23 mouse cellular contexts compared by ENCODE assay signal in the genomic region with DNA sequence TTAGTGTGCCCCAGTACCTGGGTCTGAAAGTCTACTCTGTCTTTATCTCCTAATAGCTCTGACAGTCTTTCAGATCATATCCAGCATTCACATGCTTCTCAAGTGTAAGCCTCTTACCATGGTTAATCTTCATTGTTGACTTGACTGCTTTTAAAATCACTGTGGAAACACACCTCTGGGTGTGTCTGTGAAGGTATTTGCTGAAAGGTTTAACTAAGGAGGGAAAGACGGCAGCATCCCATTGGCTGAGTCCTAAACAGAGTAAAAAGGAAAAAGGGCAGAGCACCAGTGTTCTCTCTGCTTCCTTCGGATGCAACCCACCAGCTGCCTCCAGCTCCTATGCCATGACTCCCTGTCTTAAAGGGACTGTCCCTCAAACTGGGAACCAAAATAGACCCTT.
"Had no signal": no experiment of that assay in that cellular context is flagged by ENCODE, and none has a peak within 500 bp of the region (broad histone marks: within the 10 kb centered on the region; RNA-seq: fewer than 3 reads in every experiment).

No protein-coding gene starts in this region.

- H3K27me3 ChIP-seq: limb, embryonic 13.5 days; liver, embryonic 12.5 days; liver, embryonic 15.5 days; lung, embryonic 15.5 days; megakaryocyte, embryonic 14.5 days; midbrain, embryonic 12.5 days; midbrain, embryonic 15.5 days; neural tube, embryonic 12.5 days; neural tube, embryonic 15.5 days had no signal

- H3K9ac ChIP-seq: limb, embryonic 13.5 days; liver, embryonic 12.5 days; liver, embryonic 15.5 days; lung, embryonic 15.5 days; midbrain, embryonic 12.5 days; midbrain, embryonic 15.5 days; neural tube, embryonic 12.5 days; neural tube, embryonic 15.5 days had no signal

- ATAC-seq: intestine, embryonic 16.5 days; liver, embryonic 12.5 days; midbrain, embryonic 15.5 days had no signal

- H3K9me3 ChIP-seq: limb, embryonic 10.5 days; limb, embryonic 13.5 days; liver, embryonic 12.5 days; liver, embryonic 15.5 days; lung, embryonic 15.5 days; midbrain, embryonic 12.5 days; midbrain, embryonic 15.5 days; neural tube, embryonic 12.5 days; neural tube, embryonic 15.5 days had no signal

- H3K4me1 ChIP-seq: limb, embryonic 13.5 days; liver, embryonic 12.5 days; liver, embryonic 15.5 days; lung, embryonic 15.5 days; megakaryocyte, embryonic 14.5 days; midbrain, embryonic 12.5 days; midbrain, embryonic 15.5 days; neural tube, embryonic 12.5 days had no signal

- DNase-seq: kidney, adult 2 months; kidney, postnatal 25 days; layer of hippocampus, postnatal 36 days; liver; lung, adult 18-20 months; lung, postnatal 10 days; lung, postnatal 36 days; right cerebral cortex, adult 18-20 months; right cerebral cortex, postnatal 14 days; spleen, adult 18-20 months; thymus, postnatal 25 days had no signal

- H3K4me3 ChIP-seq: limb, embryonic 10.5 days; limb, embryonic 13.5 days; liver, embryonic 12.5 days; liver, embryonic 15.5 days; lung, embryonic 15.5 days; megakaryocyte, embryonic 14.5 days; midbrain, embryonic 12.5 days; midbrain, embryonic 15.5 days; neural tube, embryonic 12.5 days; neural tube, embryonic 15.5 days had no signal

- H3K4me2 ChIP-seq: limb, embryonic 13.5 days; liver, embryonic 12.5 days; liver, embryonic 15.5 days; lung, embryonic 15.5 days; midbrain, embryonic 12.5 days; midbrain, embryonic 15.5 days; neural tube, embryonic 12.5 days; neural tube, embryonic 15.5 days had no signal

- H3K27ac ChIP-seq: kidney, postnatal 0 days; limb, embryonic 10.5 days; limb, embryonic 13.5 days; liver, embryonic 12.5 days; liver, embryonic 15.5 days; lung, embryonic 15.5 days; midbrain, embryonic 12.5 days; midbrain, embryonic 15.5 days; neural tube, embryonic 12.5 days; neural tube, embryonic 15.5 days had no signal

- H3K36me3 ChIP-seq: limb, embryonic 10.5 days; limb, embryonic 13.5 days; liver, embryonic 12.5 days; liver, embryonic 15.5 days; lung, embryonic 15.5 days; midbrain, embryonic 12.5 days; midbrain, embryonic 15.5 days; neural tube, embryonic 12.5 days; neural tube, embryonic 15.5 days had no signal
